Mouse (Mus musculus) olfactory bulb, adult 2 months (tissue): ENCODE data around the gene Olfr700.

ENCODE experiments used
- CTCF ChIP-seq: fragments of 200-500 bp; IDR thresholded peaks from 2 replicates; pipeline ENCODE4 v1.5.1; 2012; ENCODE audit warnings: low read depth, mild to moderate bottlenecking, low read length, moderate library complexity; ENCODE audit not compliant: insufficient read depth
- POLR2A ChIP-seq: fragments of 200-500 bp; IDR thresholded peaks from 2 replicates; pipeline ENCODE4 v1.6.1; 2012; ENCODE audit warnings: mild to moderate bottlenecking, low read depth, low read length, moderate library complexity; ENCODE audit not compliant: insufficient read depth

DNA sequence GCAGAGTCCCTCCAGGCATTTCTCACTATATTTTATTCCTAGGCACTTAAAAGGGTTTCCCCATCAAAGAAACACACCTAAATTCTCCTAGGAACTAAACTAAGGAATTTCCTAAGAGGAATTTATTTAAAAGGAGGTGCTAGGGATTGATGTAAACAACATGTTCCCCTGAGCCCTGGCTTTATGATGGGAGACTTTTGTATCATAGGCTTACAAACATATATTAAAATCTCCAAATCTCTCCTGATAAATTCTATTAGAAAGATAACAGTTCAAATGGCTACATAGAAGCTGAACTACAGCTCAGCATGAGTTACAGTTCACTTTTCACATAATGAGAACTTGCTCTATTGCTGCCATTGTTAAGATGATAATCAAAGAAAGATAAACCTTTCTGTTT, 25.2 kb upstream of the Olfr700 start, which contains the start of gene Olfr702:
- no peak for TF ChIP-seq CTCF
- no peak for TF ChIP-seq POLR2A
